Mouse (Mus musculus): Measurements from ENCODE around the gene Ube2v1.

GRCm38 (mm10) chr2:167586976-167587375 lies 44.9 kb downstream of the Ube2v1 start:
- TF ChIP-seq CTCF (IDR thresholded peaks at IDR 0.05; ENCODE audit: borderline replicate concordance, extremely low read depth, insufficient read depth, insufficient read length) (no peak), POLR2A (IDR thresholded peaks at IDR 0.05; ENCODE audit: borderline replicate concordance, extremely low read depth, insufficient read depth, insufficient read length, poor library complexity, severe bottlenecking) (no peak)
